Mouse (Mus musculus): Measurements from ENCODE around the gene Lifr. TPM values are rescaled to one million over a fixed set of nuclear protein-coding genes. Genes with fewer than 3 reads are reported as not detected.

The Lifr gene
- polyA plus RNA-seq, 1 experiment from 2014 or later, result 20.4 TPM

GRCm38 (mm10) chr15:7061995-7062697 lies 28.3 kb upstream of the Lifr start:
- ATAC-seq (ENCODE audit: insufficient read depth, low FRiP score), result no peak
- Histone ChIP-seq H3K36me3 (ENCODE audit: control insufficient read depth, insufficient read depth, low read length) (no peaks in the 10 kb centered on the region), H3K9ac (ENCODE audit: low read length) (no peak overlapping the region), H3K4me2 (ENCODE audit: low read depth, low read length) (no peak overlapping the region), H3K27me3 (ENCODE audit: control insufficient read depth, insufficient read depth, low read length) (no peaks in the 10 kb centered on the region), H3K9me3 (replicated peaks; ENCODE audit: control insufficient read depth, low read length) (no peaks in the 10 kb centered on the region), H3K4me3 (replicated peaks; ENCODE audit: low read length) (no peak overlapping the region), H3K27ac (ENCODE audit: low read length) (no peak overlapping the region), H3K4me1 (ENCODE audit: control insufficient read depth, insufficient read depth, low read length) (no peaks in the 10 kb centered on the region)
- 64% methylated on average over 4 of the region's 4 CpGs for WGBS

- 95% methylated on average over 1 of the region's 1 CpGs for WGBS
- H3K36me3 ChIP-seq (ENCODE audit: control insufficient read depth, insufficient read depth, low read length), result no peaks in the 10 kb centered on the region
- no peaks in the 10 kb centered on the region for H3K4me1 ChIP-seq (ENCODE audit: control insufficient read depth, insufficient read depth, low read length)
- H3K9ac ChIP-seq (ENCODE audit: low read length), result no peak overlapping the region
- H3K4me2 ChIP-seq (ENCODE audit: low read depth, low read length), result no peak overlapping the region
- no peak overlapping the region for H3K4me3 ChIP-seq (replicated peaks; ENCODE audit: low read length)
- ATAC-seq (ENCODE audit: insufficient read depth, low FRiP score), result no peak
- H3K27ac ChIP-seq (ENCODE audit: low read length), result no peak overlapping the region
- H3K9me3 ChIP-seq (replicated peaks; ENCODE audit: control insufficient read depth, low read length), result no peaks in the 10 kb centered on the region
- H3K27me3 ChIP-seq (ENCODE audit: control insufficient read depth, insufficient read depth, low read length), result no peaks in the 10 kb centered on the region
Observed at GRCm38 (mm10) chr15:7062698-7063009, 27.8 kb upstream of the Lifr start.

GRCm38 (mm10) chr15:7063521-7064240 lies 26.7 kb upstream of the Lifr start:
- Histone ChIP-seq H3K9me3 (replicated peaks; ENCODE audit: control insufficient read depth, low read length) (no peaks in the 10 kb centered on the region), H3K36me3 (ENCODE audit: control insufficient read depth, insufficient read depth, low read length) (no peaks in the 10 kb centered on the region), H3K4me3 (replicated peaks; ENCODE audit: low read length) (no peak overlapping the region), H3K4me1 (ENCODE audit: control insufficient read depth, insufficient read depth, low read length) (no peaks in the 10 kb centered on the region), H3K4me2 (ENCODE audit: low read depth, low read length) (no peak overlapping the region), H3K9ac (ENCODE audit: low read length) (no peak overlapping the region), H3K27me3 (ENCODE audit: control insufficient read depth, insufficient read depth, low read length) (no peaks in the 10 kb centered on the region), H3K27ac (ENCODE audit: low read length) (no peak overlapping the region)
- no peak for ATAC-seq (ENCODE audit: insufficient read depth, low FRiP score)
- WGBS, result 67% methylated on average over 9 of the region's 9 CpGs

- H3K36me3 ChIP-seq (ENCODE audit: control insufficient read depth, insufficient read depth, low read length), result no peaks in the 10 kb centered on the region
- no peaks in the 10 kb centered on the region for H3K4me1 ChIP-seq (ENCODE audit: control insufficient read depth, insufficient read depth, low read length)
- no peaks in the 10 kb centered on the region for H3K9me3 ChIP-seq (replicated peaks; ENCODE audit: control insufficient read depth, low read length)
- no peak overlapping the region for H3K4me2 ChIP-seq (ENCODE audit: low read depth, low read length)
- no peak overlapping the region for H3K4me3 ChIP-seq (replicated peaks; ENCODE audit: low read length)
- H3K27me3 ChIP-seq (ENCODE audit: control insufficient read depth, insufficient read depth, low read length), result no peaks in the 10 kb centered on the region
- ATAC-seq (ENCODE audit: insufficient read depth, low FRiP score), result no peak
- no peak overlapping the region for H3K27ac ChIP-seq (ENCODE audit: low read length)
- 85% methylated on average over 14 of the region's 14 CpGs for WGBS
- no peak overlapping the region for H3K9ac ChIP-seq (ENCODE audit: low read length)
Observed at GRCm38 (mm10) chr15:7064992-7065523, 25.4 kb upstream of the Lifr start.

- ATAC-seq (ENCODE audit: insufficient read depth, low FRiP score), result no peak
- Histone ChIP-seq H3K9ac (ENCODE audit: low read length) (no peak overlapping the region), H3K27ac (ENCODE audit: low read length) (no peak overlapping the region), H3K9me3 (replicated peaks; ENCODE audit: control insufficient read depth, low read length) (no peaks in the 10 kb centered on the region), H3K36me3 (ENCODE audit: control insufficient read depth, insufficient read depth, low read length) (no peaks in the 10 kb centered on the region), H3K4me3 (replicated peaks; ENCODE audit: low read length) (no peak overlapping the region), H3K4me1 (ENCODE audit: control insufficient read depth, insufficient read depth, low read length) (no peaks in the 10 kb centered on the region), H3K27me3 (ENCODE audit: control insufficient read depth, insufficient read depth, low read length) (no peaks in the 10 kb centered on the region), H3K4me2 (ENCODE audit: low read depth, low read length) (no peak overlapping the region)
- WGBS, result 81% methylated on average over 5 of the region's 5 CpGs
Observed at GRCm38 (mm10) chr15:7065624-7066023, 24.8 kb upstream of the Lifr start.

- ATAC-seq (ENCODE audit: insufficient read depth, low FRiP score), result no peak
- 72% methylated on average over 3 of the region's 3 CpGs for WGBS
- H3K27me3 ChIP-seq (ENCODE audit: control insufficient read depth, insufficient read depth, low read length), result no peaks in the 10 kb centered on the region
Observed at GRCm38 (mm10) chr15:7066752-7067151, 23.7 kb upstream of the Lifr start.

GRCm38 (mm10) chr15:7069374-7069773 lies 21.0 kb upstream of the Lifr start:
- no peak overlapping the region for H3K4me3 ChIP-seq (replicated peaks; ENCODE audit: low read length)
- ATAC-seq (ENCODE audit: insufficient read depth, low FRiP score), result no peak
- no peak overlapping the region for H3K9ac ChIP-seq (ENCODE audit: low read length)
- H3K36me3 ChIP-seq (ENCODE audit: control insufficient read depth, insufficient read depth, low read length), result no peaks in the 10 kb centered on the region
- H3K4me1 ChIP-seq (ENCODE audit: control insufficient read depth, insufficient read depth, low read length), result peaks cover 7% of the 10 kb centered on the region; the same call in 1 of the 2 replicates
- H3K9me3 ChIP-seq (replicated peaks; ENCODE audit: control insufficient read depth, low read length), result no peaks in the 10 kb centered on the region
- no peaks in the 10 kb centered on the region for H3K27me3 ChIP-seq (ENCODE audit: control insufficient read depth, insufficient read depth, low read length)
- WGBS, result 73% methylated on average over 7 of the region's 7 CpGs
- no peak overlapping the region for H3K4me2 ChIP-seq (ENCODE audit: low read depth, low read length)
- no peak overlapping the region for H3K27ac ChIP-seq (ENCODE audit: low read length)

More at GRCm38 (mm10) chr15:7066752-7067151, 23.7 kb upstream of the Lifr start:
- H3K4me2 ChIP-seq (ENCODE audit: low read depth, low read length), result no peak overlapping the region
- H3K4me3 ChIP-seq (replicated peaks; ENCODE audit: low read length), result no peak overlapping the region
- peaks cover 7% of the 10 kb centered on the region; the same call in 1 of the 2 replicates for H3K4me1 ChIP-seq (ENCODE audit: control insufficient read depth, insufficient read depth, low read length)
- H3K27ac ChIP-seq (ENCODE audit: low read length), result no peak overlapping the region
- no peaks in the 10 kb centered on the region for H3K9me3 ChIP-seq (replicated peaks; ENCODE audit: control insufficient read depth, low read length)
- H3K9ac ChIP-seq (ENCODE audit: low read length), result no peak overlapping the region
- H3K36me3 ChIP-seq (ENCODE audit: control insufficient read depth, insufficient read depth, low read length), result no peaks in the 10 kb centered on the region

GRCm38 (mm10) chr15:7070199-7070794 lies 20.1 kb upstream of the Lifr start:
- no peaks in the 10 kb centered on the region for H3K36me3 ChIP-seq (ENCODE audit: control insufficient read depth, insufficient read depth, low read length)
- no peak overlapping the region for H3K9ac ChIP-seq (ENCODE audit: low read length)
- no peak overlapping the region for H3K4me3 ChIP-seq (replicated peaks; ENCODE audit: low read length)
- H3K27ac ChIP-seq (ENCODE audit: low read length), result no peak overlapping the region
- no peak for ATAC-seq (ENCODE audit: insufficient read depth, low FRiP score)
- no peak overlapping the region for H3K4me2 ChIP-seq (ENCODE audit: low read depth, low read length)
- no peaks in the 10 kb centered on the region for H3K27me3 ChIP-seq (ENCODE audit: control insufficient read depth, insufficient read depth, low read length)
- H3K4me1 ChIP-seq (ENCODE audit: control insufficient read depth, insufficient read depth, low read length), result peaks cover 7% of the 10 kb centered on the region; the same call in 1 of the 2 replicates
- H3K9me3 ChIP-seq (replicated peaks; ENCODE audit: control insufficient read depth, low read length), result no peaks in the 10 kb centered on the region
- WGBS, result 50% methylated on average over 6 of the region's 6 CpGs

- Histone ChIP-seq H3K27ac (ENCODE audit: low read length) (no peak overlapping the region), H3K4me3 (replicated peaks; ENCODE audit: low read length) (no peak overlapping the region)
- no peak for ATAC-seq (ENCODE audit: insufficient read depth, low FRiP score)
Observed at GRCm38 (mm10) chr15:7073269-7073668, 17.1 kb upstream of the Lifr start.

More at GRCm38 (mm10) chr15:7073269-7073668, 17.1 kb upstream of the Lifr start:
- peaks cover 7% of the 10 kb centered on the region; the same call in 1 of the 2 replicates for H3K4me1 ChIP-seq (ENCODE audit: control insufficient read depth, insufficient read depth, low read length)
- H3K4me2 ChIP-seq (ENCODE audit: low read depth, low read length), result no peak overlapping the region
- H3K27me3 ChIP-seq (ENCODE audit: control insufficient read depth, insufficient read depth, low read length), result no peaks in the 10 kb centered on the region
- no peak overlapping the region for H3K9ac ChIP-seq (ENCODE audit: low read length)
- 77% methylated on average over 3 of the region's 3 CpGs for WGBS
- H3K36me3 ChIP-seq (ENCODE audit: control insufficient read depth, insufficient read depth, low read length), result no peaks in the 10 kb centered on the region
- no peaks in the 10 kb centered on the region for H3K9me3 ChIP-seq (replicated peaks; ENCODE audit: control insufficient read depth, low read length)
